Mouse (Mus musculus): ENCODE measurements around the gene Adamts14.

Gene Adamts14

GRCm38 (mm10) chr10:61178687-61179086 is 94.6 kb downstream of the Adamts14 start:
- no peak for ATAC-seq (ENCODE audit: low TSS enrichment)

- ATAC-seq (ENCODE audit: low TSS enrichment): no peak
These were observed 95.5 kb downstream of the Adamts14 start for GRCm38 (mm10) chr10:61177751-61178150.

GRCm38 (mm10) chr10:61176221-61176790 is 96.9 kb downstream of the Adamts14 start:
- no peak for ATAC-seq (ENCODE audit: low TSS enrichment)

DNA sequence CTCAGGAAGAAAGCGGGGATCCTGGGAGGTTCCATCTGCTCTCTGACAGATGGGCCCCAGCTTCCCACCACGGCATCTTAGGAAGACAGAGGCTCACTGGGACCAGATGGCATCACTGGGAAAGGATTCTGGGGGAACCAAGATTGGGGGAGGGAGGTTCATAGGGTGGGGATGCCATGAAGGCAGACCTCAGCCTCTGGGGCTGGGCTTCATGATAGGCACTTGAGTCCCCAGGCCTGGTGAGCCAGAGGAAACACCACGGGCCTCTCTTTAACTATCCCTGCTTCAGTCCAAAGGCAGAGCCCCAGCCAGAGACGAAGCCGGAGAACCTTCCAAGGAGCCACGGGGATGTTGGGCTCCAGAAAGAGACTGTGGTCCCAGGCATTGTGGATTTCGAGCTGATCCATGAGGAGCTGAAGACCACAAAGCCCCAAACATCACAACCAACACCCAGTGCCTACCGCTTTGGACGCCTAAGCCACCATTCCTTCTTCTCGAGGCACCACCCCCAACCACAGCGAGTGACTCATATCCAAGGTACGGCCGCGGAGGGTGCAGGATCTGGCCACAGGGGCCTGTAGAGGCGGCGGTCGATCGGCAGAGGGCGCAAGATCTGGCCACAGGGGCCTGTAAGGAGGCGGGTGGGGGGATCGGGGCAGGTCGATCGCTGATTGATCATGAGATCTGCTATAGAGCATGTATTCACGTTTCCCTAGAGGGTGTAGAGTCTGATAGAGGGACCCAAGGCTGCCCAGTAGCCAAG is 97.6 kb downstream of the Adamts14 start:
- ATAC-seq (ENCODE audit: low TSS enrichment): peak; percentile 95

- ATAC-seq (ENCODE audit: low TSS enrichment): no peak
These were observed 98.4 kb downstream of the Adamts14 start for GRCm38 (mm10) chr10:61174711-61175441.

DNA sequence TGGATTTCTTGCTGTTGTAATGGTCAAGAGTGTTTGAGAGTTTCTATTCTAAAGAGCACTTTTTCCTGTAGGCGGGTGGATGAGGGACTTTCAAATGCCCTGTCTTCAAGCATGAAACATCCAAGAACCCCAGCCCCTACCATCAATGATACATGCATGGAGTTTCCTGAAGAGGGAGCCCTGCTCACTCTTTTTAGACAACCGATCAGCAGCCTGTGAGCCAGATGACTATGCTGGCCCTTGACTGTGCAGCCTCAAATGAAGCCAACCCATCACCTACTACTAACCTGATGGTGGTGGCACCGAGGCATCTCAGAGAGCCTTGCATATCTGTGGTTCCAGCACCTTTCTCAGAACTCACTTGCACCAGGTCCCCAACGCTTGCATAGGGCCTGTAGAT is 100.7 kb downstream of the Adamts14 start:
- ATAC-seq (ENCODE audit: low TSS enrichment): no peak

- ATAC-seq (ENCODE audit: low TSS enrichment): no peak
These were observed 101.6 kb downstream of the Adamts14 start, which contains the start of gene Tbata for GRCm38 (mm10) chr10:61171654-61172053. Tbata (plus strand) TSS chr10:61171954.

DNA sequence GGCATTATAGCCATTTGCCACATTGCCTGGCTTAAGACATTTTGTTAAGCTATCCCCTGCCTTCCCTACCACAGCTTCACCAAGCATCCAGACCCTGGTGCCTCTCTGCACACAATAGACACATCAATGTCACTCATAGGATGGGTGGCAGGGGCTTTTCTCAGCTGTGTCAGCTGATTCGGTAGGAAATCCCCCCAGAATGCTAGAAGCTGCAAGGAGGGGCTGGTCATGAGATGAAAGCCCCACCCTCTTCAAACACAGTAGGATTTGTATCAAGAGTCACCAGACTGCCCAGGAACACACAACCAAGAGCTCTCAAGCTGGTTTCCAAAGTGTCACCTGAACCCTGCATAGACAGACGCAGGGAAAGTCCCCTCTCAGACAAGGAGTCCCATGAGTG is 104.8 kb downstream of the Adamts14 start:
- no peak for ATAC-seq (ENCODE audit: low TSS enrichment)

DNA sequence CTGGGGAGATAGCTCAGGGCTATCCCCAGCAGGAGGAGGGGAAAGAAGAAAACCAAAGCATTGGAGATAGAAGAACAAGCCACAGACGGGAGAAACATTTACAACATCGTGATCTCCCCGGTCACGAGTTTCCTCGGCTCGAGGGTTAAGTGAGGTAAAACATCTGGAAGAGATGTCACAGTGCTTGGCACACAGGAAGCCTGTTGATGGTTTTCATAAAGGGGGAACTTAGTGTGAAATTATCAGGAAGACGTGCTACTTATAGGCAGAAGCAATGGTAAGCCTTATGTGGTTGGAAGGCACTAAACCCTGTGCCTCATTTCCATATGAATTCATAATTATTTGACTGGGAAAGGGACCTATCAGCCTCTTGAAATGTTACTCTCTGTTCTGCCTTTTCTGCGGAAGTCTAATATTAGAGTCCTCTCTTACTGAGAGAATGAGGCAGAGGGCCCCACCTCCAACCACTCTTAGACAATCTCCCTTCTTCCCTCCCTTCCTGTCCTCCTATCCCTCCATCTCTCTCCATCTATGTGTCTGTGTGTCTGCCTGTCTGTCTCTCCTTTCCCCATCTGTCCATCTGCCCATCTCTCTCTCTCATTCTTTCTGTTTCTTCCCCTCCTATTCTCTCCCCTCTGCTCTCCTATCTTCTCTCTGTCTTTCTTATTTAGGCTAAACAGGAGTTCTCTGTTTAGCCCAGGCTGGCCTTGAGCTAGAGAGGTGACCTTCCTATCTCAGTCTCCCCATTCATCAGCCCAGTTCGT is 105.7 kb downstream of the Adamts14 start:
- peak; percentile 16; the same call in 1 of the 2 replicates for ATAC-seq (ENCODE audit: low TSS enrichment)

GRCm38 (mm10) chr10:61162366-61162765 is 110.9 kb downstream of the Adamts14 start:
- no peak for ATAC-seq (ENCODE audit: low TSS enrichment)

DNA sequence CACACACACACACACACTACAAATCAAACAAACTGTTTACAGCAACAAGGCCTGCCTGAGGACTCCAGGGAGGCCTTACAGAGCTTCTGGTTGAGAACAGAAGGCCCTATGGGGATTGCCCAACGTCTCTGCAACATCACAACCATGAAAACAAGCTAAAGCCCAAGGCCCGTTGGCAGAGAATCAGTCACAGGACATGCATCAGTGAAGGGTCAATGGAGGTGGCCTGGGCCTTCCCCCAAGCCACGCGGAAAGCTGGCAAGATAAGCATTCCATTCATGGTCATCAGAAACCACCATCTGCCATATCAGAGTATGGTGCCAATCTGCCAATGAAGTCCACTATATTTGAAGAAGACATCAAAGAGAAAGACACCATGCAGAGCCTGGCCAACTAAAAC is 112.6 kb downstream of the Adamts14 start:
- no peak for ATAC-seq (ENCODE audit: low TSS enrichment)

GRCm38 (mm10) chr10:61160089-61160488 is 113.1 kb downstream of the Adamts14 start:
- no peak for ATAC-seq (ENCODE audit: low TSS enrichment)

DNA sequence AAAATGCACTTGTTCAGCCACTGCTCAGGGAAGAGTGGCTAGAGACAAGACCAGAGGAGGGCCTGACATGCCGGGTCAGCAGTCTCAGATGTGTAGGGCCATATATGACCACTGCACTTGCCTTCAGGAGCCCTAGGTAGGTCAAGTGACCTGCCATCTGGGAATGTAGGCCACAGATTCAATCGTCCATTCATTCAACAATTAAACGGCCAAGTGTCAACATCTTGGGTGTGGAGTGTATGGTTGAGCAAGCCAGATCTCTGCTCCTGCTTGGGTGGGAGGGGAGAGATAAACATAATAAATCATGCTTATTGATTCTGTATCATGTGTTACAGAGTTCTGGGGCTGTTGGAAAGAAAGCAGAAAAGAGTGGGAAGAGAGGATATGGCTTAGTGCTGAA is 114.6 kb downstream of the Adamts14 start:
- no peak for ATAC-seq (ENCODE audit: low TSS enrichment)

- no peak for ATAC-seq (ENCODE audit: low TSS enrichment)
These were observed 116.8 kb downstream of the Adamts14 start for GRCm38 (mm10) chr10:61156453-61156852.

GRCm38 (mm10) chr10:61155611-61156010 is 117.6 kb downstream of the Adamts14 start:
- no peak for ATAC-seq (ENCODE audit: low TSS enrichment)

GRCm38 (mm10) chr10:61152131-61152530 is 121.1 kb downstream of the Adamts14 start:
- ATAC-seq (ENCODE audit: low TSS enrichment): no peak

GRCm38 (mm10) chr10:61150616-61151015 is 122.6 kb downstream of the Adamts14 start:
- no peak for ATAC-seq (ENCODE audit: low TSS enrichment)

- no peak for ATAC-seq (ENCODE audit: low TSS enrichment)
These were observed 123.8 kb downstream of the Adamts14 start for GRCm38 (mm10) chr10:61149476-61149875.

DNA sequence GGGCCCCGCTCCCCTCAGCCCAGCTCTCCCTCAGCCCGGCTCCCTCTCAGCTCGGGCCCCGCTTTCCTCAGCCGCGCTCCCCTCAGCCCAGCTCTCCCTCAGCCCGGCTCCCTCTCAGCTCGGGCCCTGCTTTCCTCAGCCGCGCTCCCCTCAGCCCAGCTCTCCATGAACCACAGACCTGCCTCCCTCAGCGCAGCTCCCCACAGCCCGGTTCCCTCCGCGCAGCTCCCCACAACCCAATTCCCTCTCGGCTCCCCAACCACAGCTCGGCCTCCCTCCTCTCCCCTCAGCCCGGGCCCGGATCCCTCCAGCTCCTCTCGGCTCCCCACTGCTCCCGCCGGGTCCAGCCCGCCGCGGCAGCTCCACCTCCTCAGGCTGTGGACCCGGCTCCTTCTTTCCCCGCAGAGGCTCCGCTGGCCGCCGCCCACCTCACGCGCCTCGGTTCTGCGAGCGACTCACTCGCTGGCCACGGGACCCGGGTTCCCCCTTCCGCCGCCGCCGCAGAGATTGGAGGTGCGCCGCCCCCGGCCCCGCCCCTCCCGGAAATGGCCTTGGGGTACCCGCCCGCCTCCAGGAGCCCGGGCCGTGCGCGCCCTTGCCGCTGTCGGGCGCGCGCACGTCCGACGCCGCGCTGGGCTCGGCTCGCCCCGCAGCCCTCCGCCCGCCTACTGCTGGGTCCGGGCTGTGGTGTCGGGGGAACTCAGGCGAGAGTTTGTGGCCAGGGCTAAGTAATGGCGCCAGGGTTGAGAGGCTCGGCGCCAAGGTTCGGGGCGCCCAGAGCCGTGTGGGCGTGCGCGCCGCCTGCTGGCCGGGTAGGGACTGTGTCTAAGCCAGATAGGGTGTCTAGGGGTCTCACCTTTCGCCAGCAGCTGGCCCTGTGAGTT is 125.8 kb downstream of the Adamts14 start, which contains the start of gene Sgpl1:
Gene Sgpl1 (minus strand): TSS at position 547 of the 884 bp plus-strand sequence.
- peak; percentile 88 for ATAC-seq (ENCODE audit: low TSS enrichment)

Measured in frontal cortex, adult (tissue).